ENCODE assay signal across 1 mouse cellular context in the genomic region with DNA sequence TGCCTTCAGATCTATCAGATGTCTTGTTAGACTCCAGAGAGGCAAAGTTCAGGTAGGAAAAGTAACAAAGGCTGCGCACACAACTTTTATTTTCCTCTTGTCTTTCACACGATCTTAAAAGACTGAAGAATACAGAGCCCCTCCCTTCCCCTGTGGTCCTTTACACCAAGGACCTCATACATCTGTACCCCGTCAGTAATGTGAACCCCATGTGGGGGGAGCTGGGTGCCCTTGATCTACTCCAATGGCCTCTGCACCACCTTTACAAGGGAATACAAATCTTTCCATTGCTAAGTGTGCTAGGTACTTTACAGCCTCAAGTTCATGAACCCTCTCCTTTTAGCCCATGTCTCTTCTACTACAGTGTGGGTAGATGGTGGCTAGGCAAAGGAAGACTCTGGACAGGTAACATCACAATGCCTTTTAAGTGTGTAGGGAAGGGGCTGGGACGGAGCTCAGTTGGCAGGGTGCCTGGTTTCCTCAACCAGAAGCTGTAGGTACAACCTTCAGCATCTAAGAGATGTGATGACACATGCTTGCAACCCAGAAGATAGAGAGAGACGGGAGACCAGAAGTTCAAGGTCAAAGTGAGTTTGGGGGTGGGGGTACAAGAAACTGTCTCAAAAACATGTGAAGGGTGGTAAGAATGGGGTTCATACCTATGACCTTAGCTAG.
TF ChIP-seq lines count a peak whose summit lies in the region.

No protein-coding gene starts in this region.

TF ChIP-seq in MEL, 35 proteins besides CTCF, POLR2A, EP300 and RAD21:
- TF ChIP-seq CHD2 (IDR thresholded peaks at IDR 0.05; ENCODE audit: low read length) (no peak), TBP (IDR thresholded peaks at IDR 0.05; ENCODE audit: low read depth, low read length) (0 out of 2 replicates have a peak, but pooled peaks have one; percentile 8), TCF12 (IDR thresholded peaks at IDR 0.05; ENCODE audit: low read depth, low read length) (peak; percentile 27; the same call in 1 of the 2 replicates), POLR2AphosphoS5 (IDR thresholded peaks at IDR 0.05; ENCODE audit: borderline replicate concordance, low read depth, low read length) (no peak), ZNF384 (IDR thresholded peaks at IDR 0.05; ENCODE audit: low read depth, low read length) (0 out of 2 replicates have a peak, but pooled peaks have one; percentile 11), MYB (IDR thresholded peaks at IDR 0.05; ENCODE audit: low read depth, low read length) (no peak)
